Mouse (Mus musculus) layer of hippocampus, adult 9-11 months (tissue): ENCODE results near the gene Slc8a1.

Source experiments
- DNase-seq: peaks from one replicate; pipeline ENCODE4 v3.0.0; 2022

Slc8a1 gene

DNA sequence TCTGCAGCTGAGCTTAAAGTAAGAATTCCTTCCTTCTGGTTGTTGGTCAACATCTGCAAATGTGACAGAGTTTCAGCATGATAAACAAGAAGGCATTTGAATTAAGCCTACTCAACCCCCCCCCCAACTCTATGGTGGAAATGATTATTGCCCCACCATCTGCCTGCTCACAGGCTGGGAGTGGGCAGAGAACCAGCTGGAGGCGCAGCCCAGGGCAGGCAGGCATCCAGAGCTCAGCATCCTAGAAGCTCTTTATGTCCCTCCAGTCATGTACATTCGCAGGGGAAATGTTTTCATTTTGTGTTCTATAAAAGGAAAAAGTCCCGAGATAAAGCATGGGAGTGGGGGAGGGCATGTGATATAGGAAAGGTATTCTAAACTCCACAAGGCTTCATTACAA is 235.4 kb downstream of the Slc8a1 start:
- DNase-seq: peak; percentile 77

DNA sequence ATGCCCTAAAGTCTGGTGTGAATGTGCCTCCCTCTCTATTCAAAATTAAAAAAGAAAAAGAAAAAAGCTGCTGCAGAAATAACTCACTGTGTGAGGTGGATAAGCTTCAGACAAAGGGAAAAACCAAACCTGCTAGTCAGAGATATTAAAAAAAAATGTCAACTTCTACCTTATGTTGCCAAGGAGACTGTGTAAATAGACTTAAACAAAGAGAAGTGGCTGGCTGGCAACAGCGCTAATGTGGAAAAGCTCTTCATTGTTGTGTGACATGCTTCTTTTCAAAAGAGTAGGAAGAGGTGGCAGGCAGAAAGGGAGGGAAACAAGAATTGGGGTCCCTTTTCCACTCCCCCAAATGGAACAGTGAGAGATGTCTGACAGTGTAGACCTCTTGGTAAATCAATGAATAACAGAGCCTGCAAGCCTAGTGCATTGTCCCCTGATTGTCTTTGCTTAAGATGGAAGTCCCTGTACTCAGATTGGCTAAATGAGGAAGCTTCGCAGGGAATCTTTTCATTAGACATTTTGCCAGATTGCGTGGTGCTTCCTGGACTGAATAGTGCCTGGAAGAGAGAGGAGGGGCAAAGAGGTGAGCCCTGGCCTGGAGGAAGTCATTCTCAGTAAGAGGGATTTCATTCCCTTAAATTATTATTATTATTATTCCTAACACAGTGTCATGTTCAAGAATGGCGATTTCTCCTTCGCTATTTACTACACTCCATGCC is 237.3 kb downstream of the Slc8a1 start:
- DNase-seq: no peak

DNA sequence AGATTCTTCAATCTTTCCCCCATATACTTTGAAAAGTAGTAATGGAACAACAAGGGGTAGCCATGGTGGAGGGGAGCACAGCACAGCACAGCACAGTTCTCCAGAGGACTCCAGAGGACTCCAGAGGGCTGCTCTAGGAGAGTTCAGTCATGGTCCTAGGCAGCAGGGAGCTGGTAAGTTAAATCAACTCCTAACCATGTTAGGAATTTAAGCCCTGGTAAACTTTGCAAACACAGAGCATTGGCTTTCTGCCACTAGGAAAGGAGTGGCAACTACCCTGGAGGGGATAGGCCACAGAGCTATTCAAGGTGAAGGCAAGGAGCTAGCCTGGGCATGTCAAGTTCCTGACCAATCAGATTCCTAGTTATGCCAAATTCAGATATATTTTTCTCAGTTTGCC is 240.3 kb downstream of the Slc8a1 start:
- DNase-seq: no peak

DNA sequence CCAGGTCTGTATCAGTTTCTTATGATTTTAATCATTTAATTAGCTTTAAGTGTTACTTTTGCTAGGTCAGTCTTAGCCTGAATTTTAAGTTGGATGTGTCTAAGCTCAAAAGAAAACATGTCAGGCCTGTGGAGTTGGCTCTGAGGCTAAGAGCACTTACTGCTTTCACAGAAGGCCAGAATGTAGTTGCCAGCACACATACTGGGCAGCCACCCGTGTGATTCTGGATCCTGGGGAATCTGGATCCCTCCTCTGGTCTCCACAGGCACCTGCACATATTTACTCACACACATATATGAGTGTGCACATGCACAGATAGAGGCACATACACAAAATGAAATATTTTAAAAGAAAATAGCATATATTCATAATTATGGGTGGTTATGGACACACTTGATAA is 241.6 kb downstream of the Slc8a1 start:
- DNase-seq: no peak

DNA sequence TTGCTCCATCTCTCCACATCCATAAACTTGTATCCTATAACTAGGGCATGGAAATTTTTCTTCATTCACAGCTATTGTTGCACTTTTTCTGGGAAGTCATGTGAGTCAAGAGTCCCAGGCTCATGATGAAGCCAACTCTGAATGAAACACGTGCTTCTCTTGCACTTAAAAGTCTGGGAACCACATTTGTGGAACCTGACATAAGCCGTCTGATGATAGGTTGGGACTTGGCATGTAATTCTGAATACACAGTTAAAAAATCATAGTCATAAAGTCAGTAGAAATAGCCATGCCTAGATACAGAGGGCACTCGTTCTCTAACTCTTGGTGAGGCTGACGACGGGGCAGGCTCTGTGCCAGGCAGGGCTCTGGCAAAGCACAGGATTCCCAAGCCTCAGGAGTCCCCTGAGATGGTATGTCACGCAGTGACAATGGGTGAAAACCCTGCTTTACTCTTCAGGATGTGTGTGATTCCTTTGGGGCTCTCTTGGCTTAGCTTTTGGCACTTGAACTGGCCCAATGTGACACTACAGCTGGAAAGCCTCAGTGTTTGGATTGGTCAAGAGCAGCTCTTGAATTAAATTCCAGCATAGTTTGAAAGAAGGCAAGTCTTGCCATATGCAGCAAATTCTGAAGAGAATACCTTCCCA is 245.8 kb downstream of the Slc8a1 start:
- no peak for DNase-seq

DNA sequence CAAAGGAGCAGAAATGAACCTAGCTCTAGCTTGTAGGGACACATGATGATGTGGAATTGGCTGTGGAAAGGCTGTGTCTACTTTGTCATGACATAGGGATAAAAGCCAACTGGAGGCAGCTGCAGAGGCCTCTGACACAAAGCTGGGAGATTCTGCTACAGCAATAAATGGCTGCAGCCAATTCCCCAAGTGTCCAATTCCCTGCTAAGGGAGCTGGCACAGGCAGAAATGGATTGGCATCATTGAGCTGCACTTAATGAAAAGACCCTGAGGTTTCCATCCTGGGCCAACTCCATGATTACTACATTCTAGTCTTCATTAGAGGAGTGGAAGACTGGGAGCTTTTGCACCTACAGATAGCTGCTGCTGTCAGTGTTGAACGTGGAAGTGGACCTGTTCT is 251.8 kb downstream of the Slc8a1 start:
- no peak for DNase-seq

DNA sequence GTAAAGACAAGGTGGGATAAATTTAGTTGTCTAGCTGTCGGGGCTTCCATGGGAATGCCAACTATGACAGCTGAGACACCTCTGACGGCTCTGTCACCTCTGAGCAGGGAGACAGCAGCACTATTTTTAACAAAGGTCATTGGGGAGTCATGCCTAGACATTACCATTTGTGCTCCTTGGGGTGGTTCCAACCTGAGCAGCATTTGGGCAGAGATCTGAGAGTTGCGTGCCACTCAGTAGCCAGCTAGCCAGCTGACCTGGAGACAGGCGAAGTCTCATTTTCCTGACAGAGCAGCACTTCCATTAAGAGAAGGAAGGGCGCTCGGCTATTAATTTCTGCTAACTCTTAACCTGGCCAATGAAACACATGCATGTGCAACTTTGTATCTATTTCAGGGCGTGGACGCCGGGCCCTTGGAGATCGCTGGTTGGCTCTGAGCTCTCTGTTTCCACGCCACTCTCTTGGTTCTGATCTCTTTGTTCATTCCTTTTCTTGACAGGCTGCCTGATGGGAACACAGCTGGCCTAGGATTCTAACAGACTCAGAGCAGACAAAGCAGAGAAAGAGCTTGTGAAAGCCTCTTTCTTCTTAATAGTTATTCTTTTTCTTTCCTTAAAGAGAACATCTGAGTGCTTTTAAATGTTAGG is 256.2 kb downstream of the Slc8a1 start:
- DNase-seq: peak; percentile 33

DNA sequence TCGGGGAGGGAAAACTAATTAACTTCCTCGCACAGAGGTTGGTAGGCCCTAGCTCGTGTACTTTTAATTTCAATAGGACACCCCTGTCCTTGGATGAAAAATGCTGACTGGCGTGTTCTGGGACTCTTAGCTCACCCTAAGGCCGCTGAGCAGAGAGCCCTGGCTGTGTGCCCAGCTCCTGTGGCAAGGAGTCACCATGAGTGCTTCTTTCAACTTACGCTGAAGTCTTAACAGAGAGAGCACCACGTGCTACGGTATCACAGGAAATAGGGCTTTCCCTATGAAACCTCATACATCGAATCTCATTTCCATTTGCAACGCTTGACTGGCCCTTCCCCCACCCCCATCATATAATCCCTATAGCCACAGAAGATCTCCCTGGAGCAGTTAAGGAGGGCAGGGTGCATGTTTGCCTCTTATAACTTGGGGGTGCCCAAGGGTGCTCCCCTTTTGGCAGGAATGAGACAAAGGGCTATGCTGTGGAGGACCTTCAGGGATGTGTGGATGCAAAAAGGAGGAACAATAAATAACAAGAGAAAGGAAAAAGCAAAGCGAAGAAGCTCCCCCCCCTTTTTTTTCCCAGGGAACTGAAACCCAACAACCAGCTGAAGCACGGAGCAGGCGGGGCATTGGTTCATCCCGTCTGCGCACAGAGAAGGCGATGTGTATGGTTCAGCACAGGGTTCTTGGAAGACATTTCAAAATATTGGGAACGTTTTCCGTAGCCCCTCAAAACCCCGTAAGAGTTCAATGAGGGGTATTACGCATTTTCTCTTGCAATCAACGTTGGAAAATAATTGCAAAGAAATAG is 257.6 kb downstream of the Slc8a1 start:
- DNase-seq: peak; percentile 51

DNA sequence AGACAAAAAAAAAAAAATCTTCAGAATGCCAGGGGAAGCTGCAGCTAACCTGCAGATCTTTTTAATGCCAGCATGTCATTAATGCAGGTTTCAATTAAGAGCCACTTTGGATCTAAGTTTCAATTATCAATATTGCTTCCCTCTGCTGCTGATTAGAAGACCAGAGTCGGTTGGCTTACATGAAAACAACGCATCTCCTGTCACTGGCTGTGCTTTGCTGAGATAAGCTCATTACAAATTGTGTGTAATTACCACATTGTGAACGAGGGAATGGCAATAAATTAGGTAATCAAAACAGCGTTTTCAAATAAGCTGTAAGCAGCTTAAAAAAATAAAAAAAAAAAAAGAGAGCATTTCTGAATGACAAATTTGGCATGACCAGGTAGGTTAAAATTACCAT is 258.4 kb downstream of the Slc8a1 start:
- DNase-seq: no peak

DNA sequence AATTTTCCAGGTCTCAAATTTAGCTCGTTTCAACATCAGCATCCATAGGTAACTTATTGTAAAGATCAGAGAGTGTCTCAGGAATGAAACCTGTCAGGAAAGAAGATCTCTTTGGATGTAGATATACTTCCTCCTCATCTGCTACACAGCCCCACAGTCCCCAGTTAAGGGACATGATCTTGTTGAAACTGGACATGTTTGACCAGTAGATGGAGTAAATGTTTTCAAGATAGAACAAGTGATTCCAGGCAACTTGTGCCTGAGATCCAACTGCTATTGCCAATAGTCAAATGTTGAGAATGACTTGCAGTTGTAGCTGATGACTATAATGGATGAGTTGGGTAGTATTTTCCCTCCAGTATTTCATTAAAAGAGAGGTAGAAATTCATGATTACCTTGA is 260.8 kb downstream of the Slc8a1 start:
- no peak for DNase-seq

DNA sequence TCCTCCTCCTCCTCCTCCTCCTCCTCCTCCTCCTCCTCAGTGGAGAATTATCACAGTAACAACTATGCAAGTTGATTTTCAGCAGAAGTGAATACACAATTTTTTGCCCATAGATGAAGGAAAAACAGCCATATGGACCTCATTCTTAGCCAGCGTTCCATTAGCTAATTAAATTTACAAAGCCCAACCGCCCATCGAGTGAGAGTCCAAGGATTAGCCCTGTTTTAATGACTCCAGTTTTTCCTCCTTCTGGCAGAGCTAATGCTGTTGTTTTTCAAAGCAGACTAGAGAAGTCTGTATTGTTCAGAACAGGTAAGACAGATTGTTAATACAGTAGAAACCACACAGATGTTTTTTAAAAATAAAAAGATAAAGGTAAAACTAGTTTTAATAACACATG is 264.8 kb downstream of the Slc8a1 start:
- no peak for DNase-seq

DNA sequence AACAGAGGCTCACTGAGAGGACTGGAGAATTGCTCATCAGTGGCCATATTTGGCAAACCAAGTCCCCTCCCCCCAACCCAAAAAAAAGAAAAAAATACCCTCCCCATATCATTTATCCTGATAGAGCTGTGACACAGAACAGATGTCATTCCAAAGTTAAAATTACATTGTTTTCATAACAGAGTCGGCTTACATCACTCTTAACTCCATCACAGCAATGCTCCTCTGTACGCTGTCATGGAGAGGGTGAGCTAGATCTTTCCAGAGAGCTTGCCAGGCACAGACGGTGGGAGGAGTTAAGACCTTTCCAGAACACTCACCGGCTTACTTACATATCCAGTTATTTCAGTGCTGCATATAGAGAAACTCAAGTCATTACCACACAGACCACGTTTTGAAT is 269.2 kb downstream of the Slc8a1 start:
- DNase-seq: no peak

DNA sequence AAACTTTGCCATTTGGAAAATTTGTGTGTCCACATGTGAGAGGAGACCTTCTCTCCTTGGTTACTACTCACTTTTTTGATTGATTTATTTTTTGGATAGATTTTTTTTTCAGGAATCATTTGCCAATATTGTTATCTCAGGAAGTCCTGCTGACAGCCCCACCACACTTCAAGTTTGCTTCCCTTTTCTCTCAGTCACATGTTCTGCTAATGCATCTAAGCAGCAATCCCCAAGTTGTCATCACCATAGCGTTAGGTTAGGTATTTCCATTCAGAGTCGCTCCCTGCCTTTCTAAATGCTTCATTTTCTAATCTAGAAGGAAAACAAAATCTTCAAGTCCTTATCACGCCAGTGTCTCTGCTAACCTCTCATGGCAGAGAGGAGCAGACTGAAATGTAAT is 278.8 kb downstream of the Slc8a1 start:
- DNase-seq: no peak

DNA sequence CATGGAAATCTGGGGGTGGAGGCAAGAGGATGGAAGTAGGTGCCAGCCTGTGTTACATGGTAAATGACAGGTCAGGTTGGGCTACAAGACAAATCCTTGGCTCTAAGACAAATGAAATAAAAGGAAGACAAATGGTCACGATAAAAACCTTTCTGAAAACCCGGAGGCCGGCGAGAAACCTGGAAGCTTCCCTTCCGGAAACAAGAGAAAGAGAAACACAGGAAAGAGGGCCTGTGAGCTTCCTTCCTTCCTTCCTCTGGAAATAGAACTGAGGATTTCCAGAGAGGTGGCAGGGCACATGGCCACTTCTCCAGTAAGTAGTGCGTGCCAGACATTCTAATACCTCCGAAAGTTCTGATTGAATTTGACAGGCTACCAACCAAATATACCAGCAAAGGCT is 282.2 kb downstream of the Slc8a1 start:
- no peak for DNase-seq

DNA sequence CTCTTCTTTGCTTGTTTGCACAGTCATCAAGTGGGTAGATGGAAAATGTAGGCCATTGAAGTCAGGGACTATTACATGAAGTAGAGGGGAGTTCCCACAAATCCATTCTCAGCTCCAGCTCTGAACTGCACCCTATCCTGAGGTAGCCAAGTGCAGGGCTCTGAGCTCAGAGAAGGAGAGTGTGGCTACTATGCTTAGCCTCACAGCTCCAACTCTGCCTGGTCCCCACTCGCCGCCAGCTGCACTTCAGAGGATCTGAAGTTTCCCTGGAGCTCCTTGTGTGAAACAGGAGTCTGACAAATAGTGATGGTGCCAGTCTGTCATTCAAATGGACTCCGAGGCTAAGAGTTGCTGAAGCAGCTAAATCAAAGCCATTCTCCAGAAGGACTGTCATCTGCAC is 282.9 kb downstream of the Slc8a1 start:
- no peak for DNase-seq

DNA sequence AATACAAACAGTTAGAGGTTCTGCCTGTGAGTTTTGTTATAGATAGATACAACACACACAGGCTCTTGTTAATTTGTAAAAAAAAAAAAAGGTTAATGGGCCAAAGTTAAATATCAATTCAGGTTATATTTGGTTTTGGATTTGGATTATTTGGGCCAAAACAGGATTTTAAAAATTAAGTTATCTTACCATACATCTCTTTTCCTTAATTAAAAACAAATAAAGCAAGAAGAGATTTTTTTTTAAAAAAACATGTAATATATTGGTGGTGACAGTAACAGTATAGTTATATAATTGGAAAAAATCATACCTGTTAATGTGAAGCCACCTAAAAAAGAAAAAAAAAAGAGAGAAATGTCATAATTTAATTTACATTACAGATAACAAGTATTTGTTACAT is 296.7 kb downstream of the Slc8a1 start, which contains the start of gene Gm11096:
Gene Gm11096, plus strand, starts transcription at position 301 of the 400 bp plus-strand sequence.
- no peak for DNase-seq

DNA sequence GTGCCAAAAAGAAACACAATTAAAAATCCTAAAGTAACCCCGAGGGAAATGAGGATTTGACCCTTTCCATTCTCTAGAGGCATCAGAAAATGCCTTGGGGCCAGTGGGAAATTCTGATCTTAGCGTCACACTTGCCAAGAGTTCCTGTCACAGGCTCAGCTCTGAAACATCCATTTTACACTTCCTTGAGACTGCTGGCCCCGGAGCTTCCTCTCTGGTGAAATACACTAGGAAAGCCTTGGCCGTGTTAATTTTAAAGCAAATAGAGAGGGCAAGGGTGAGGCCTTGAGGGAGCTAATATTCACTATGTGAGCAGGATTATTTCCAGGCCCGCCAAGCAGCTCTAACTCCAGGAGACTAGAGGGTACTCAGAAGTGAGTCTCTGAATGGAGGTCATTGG is 305.0 kb downstream of the Slc8a1 start:
- DNase-seq: no peak

DNA sequence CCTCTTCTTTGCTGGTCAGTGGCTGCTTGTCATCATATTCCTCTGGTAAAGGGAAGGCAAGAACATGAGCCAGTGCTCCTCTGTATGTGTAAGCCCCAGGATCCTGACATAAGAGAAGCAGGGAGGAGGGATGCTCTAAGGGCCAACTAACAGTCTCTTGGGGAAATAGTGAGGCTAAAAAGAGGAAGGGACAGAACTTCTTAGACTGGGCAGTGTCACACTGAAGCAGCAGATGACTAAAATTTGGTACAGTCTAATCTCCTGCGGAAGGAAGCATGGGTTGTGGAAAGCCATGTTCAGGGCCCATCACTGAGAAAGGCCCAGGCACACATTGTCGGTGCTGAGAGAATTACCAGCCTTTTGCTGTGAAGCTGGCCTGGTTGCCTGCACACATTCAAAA is 305.4 kb downstream of the Slc8a1 start:
- no peak for DNase-seq

DNA sequence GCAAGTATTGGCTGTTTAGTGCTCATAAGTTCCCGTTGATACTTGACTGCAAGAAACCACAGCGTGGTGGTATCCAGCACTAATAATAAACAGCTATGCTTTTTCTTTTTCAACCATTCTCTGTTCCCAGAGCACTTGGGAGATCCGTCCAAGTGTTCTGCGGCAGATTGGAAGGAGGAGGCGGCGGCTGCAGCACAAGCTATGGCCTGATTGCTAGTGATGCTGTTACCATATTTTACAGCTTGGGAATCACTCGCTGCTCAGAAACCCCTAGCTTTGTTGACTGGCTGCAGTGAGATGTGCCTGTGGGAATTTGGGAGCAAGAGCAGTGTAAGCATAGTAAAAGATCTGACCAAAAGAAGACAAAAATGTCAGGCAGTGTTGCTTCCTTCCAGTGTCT is 310.9 kb downstream of the Slc8a1 start:
- peak; percentile 81 for DNase-seq

DNA sequence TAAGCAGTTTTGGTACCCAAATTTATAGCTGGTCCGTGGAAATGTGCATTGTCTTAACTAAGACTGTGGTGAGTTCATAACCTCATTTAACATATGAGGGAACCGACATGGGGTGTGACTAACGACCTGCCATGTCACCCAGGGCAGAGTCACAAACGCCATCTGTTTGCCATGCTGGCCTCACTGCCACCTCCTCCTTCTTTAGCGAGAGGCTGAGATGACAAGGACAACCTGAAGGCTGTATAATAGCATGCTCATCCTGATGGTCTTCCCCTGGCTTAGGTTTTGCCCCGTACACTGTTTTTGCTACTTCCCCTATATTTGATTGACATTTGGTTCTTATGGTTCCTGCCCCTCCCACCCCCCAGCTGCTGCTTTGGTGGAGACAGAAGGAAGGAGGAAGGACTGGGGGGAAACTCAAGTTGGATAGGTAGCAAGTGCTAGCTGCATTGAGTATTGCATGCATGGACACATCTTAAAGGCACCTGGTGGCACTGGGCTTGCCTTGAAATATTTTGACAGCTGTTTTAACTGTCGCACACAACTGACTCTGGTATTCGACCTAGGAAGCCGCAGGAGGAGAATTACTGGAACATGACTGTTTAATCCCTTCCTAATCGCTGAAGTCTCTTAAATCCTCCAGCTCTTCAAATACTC is 313.8 kb downstream of the Slc8a1 start:
- no peak for DNase-seq

DNA sequence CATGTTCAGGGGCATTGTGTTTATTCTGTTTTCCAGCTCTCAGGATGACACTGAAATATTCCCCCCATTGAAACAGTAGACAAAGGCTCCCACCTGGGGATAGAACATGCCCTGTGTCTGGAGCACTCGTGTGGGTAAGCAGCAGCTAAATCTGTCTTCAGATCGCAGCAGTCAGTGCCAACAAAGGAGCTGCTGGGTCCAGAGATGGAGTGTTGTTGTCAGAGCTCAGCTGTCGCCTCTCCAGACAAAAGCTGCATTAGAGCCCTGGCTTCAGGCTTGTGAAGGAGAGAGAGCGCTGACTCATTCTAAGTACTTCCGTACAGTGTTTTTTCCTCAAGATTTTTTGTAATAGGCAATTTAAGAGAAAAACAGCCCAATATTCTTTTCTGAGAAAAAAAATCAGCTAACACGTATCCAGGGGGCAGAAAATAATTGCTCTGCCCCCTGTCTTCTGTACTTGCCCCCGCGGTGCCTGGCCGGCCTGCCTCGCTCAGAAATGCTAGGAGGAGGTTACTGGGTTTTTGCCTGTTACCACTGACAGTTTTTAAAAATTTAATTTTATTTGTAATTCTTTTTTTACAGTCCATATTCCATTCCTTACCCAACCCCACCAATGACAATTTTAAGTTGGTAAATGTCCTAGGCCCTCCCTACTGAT is 318.2 kb downstream of the Slc8a1 start:
- peak; percentile 78 for DNase-seq

DNA sequence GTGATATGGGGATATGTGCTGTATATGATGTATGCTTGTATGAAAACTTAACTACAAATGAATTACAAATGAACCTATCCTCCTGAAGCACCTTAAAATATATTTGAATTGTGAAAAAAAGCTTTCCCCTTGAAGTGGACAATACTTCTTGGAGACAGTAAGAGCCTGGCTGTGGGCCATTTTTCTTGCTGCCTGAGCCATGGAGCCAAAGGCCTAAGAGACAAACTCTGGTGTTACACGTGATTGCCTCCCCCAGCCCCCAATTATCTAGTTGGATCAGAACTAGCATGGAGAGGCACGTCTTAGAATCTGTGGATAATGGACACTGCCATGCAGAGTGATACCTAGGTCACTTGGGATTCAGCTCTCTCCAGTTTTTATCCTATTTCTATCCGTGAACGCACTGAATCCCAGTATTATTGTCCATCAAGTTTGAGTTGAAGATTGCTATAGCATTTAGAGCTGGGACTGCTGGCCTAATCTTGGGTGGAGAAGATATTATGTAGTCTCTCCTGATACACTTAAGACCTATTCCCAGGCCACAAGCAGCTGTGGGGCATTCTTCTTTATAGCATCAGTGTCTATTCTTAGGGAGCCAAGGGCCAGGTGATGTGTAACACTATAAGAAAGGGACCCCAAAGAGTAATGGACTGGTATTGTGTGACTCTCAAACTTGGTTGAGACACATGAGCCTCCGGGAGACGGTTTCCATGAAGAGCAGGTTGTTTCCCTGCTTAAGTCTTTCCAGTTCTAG is 321.6 kb downstream of the Slc8a1 start:
- no peak for DNase-seq
